Mouse (Mus musculus) retina, postnatal 7 days (tissue): ENCODE measurements around the gene Gm2a.
"Not testable (repeated sequence)": the region's sequence is repeated elsewhere in the genome, so short reads cannot be mapped to it uniquely, and the experiment has no call there.

Experiments used
- DNase-seq: peaks from one replicate; pipeline ENCODE4 v3.0.0-alpha.2; 2012; ENCODE audit warnings: low read depth, low spot score

Gm2a gene

GRCm38 (mm10) chr11:55096731-55097462, 1.0 kb upstream of the Gm2a start:
- no peak for DNase-seq

DNA sequence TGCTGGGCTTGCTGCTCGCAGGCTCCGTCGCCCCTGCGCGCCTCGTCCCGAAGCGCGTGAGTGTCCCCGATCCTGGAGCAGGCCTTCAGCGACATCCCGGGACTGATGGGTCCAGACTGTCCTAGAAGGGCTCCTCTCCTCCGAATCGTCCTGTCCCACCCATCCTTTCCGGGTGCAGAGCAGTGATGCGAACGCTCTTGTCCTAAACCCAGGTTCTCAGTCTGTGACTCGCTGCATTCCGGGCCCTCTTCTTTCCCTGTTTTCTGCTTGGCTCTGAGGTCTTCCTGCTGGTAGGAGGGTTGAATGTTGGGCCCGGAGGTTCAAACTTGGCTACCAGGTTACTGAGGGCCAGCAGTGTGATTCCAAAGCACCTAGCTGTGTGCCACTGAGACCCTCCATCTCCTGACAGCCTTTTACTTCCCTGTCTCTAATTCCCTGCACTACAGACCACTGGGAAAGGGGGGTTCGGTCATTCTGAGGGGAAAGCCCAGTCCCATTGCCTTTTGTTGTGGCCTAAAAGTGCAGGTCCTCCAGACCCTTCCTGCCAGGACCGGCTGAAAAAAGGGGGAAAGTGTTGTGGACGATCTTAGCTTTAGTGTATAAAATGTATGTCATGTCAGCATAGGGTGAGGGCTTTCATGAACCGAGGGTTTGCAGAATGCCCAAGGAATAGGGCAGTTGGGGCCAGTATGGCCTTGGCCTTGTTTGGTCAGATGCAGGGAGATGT, 437 bp downstream of the Gm2a start:
- DNase-seq, result no peak

DNA sequence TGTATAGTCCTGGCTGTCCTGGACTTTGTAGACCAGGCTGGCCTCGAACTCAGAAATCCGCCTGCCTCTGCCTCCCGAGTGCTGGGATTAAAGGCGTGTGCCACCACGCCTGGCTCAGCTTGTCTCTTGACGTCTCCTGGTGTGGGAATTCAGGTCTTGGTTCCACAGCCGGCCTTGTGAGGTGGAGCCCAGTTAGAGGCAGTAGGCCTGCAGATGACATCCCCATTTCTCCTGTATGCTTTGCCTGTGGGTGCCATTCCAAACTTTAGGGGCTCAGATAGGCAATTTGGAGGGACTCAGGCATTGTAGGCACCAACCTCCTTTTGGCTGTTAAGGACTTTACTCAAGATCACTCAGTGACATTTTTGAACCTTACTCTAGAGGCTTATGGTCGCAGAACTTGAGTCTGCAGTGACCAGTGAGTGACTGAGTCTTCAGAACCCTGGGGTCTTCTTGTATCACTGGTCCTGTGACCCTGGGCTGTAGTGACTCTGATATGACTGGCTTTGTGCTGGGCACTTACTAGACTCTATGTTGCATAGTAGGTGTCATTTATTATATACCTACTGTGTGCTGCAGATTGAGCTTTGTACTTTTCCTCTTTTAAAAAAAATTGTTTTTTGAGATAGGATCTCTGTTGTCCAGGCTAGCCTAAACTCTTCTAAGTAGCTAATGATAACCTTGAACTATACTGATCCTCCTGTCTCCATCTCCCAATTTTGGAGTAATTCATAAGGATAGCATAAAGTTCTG, 1.3 kb downstream of the Gm2a start:
- DNase-seq, result no peak

GRCm38 (mm10) chr11:55099868-55100267, 2.0 kb downstream of the Gm2a start:
- DNase-seq, result no peak

- no peak for DNase-seq
Measured at GRCm38 (mm10) chr11:55102015-55102414, 4.1 kb downstream of the Gm2a start.

DNA sequence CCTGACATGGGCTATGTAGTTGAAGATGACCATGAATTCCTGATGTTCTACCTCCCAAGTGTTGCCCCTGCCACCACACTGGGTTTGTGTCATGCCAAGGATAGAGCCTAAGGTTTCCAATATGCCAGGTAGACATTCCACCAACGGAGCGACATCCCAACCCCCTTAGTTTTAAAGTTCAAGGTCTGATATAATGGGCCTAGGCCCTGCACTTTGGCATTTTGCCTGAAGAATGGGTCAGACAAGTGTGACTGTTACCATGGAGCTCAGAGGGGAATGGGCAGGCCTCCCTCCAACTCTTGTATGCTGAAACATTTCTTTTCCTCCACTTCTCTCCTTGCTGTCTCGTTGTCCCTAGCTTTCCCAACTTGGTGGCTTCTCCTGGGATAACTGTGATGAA, 5.3 kb downstream of the Gm2a start:
- DNase-seq, result no peak

DNA sequence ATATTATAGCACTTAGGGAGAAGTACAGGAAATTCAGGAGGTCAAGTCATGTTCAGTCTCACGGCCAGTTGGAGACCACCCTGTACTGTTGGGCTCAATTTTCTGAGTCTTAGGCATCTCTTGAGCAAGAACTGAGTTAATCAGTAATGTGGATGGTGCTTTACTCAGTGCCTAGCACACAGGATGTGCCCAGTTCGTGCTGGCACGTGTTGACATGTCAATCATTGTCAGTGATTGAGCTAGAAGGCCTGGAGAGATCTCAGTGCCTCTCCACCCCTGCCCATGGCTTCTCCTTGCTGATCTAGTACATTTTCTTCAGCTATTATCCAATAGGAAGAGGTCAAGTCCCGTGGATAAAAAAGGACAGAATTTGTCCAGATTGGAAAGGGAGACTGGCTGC, 7.5 kb downstream of the Gm2a start:
- DNase-seq, result no peak

GRCm38 (mm10) chr11:55106636-55107035, 8.7 kb downstream of the Gm2a start:
- no peak for DNase-seq

DNA sequence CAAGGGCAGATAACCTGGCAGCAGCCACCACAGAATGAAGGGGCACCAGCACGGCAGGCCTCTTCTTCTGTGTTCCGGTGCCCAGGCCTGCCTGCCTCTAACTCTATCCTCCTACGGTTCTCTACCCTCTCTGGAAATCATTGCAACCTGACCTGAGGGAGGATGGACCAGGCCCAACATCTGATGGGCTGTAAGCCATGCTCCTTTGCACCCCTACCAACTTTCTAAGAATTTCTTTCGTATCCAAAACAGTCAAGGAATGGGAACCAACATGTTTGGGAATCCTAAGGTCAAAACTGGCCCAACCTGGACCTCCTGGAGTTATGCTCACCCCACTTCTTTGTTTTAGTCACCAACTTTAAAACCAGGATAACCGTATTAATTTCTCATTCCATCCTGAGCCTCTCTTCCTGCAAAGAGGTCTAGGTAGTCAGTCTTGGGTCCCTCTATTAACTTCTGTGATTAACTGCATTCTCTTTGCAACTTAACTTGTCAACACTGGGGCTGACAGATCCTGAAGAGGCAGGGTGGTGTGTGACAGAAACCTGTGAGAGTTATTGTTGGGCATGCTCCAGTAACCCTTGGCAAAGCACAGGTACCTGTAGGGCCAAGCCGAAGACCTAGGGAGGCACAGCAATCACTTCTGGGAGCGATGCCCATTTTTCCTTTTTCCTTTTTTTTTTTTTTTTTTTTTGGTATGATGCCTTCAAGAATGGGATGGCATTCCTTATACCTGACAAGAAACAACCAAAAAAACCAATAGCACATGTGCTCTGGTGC, 11.8 kb downstream of the Gm2a start:
- no peak for DNase-seq

GRCm38 (mm10) chr11:55110566-55111169, 12.8 kb downstream of the Gm2a start:
- DNase-seq, result no peak

DNA sequence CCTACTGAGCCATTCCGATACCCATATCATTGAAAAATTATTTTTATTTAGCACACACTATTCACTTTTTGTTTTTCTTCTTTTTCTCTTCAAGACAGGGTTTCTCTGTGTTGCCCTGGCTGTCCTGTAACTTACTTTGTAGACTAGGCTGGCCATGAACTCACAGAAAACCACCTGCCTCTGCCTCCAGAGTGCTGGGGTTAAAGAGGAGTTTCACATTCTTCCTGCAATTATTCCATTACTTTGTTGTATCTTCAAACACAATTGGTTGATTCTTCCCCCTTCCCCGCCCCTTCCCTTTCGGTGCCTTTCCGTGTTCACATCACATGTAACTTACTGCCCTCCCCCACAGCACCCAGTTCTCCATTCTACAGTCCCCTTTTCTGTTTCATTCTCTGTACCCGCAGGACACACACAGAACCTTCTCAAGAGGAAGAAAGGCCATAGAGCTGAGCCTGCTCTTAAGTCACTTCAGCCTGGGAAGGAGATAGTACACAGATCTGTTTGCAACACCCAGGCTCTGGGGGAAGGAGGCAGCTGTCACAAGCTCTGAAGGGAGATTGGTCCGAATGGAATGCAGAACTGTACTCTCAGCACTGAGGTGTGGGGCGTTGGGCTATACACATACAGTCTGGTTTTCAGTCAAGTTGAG, 15.4 kb downstream of the Gm2a start:
- no peak for DNase-seq

GRCm38 (mm10) chr11:55113861-55114250, 15.9 kb downstream of the Gm2a start:
- not testable (repeated sequence) for DNase-seq

GRCm38 (mm10) chr11:55114291-55114690, 16.4 kb downstream of the Gm2a start:
- no peak for DNase-seq

- no peak for DNase-seq
Measured at GRCm38 (mm10) chr11:55116004-55116403, 18.1 kb downstream of the Gm2a start.

DNA sequence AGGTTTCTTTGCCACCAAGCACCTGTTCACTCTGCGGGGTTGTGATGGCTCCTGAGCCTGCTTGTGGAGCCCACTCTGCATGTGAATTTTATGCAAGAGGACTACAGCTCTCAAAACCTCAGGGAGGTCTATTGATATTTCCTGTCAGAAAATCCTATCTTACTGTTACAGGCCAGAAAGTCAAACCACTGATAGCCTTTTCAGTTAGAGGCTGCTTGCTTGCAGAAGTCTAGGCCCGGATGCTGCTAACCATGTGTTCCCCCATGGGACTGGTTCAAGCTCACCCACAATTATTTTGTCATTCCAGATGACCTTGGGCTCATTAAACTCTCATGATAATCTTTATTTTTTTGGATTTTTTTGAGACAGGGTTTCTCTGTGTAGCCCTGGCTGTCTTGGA, 19.1 kb downstream of the Gm2a start:
- no peak for DNase-seq

DNA sequence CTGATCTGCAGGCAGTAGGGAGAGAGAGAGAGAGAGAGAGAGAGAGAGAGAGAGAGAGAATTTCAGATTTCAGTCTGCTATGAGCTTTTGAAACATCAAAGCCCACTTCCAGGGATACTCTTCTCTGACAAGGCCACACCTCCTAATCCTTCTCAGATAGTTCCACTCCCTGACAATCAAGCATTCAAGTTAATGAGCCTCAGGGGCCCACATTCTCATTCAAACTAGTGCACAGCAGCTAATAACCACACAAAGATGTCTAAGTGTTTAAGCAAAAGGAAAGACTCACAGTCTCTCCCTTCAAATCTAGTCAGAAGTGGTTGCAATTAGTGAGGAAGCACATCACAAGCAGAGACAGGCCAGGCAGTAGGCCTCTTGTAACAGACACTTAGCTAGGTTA, 22.4 kb downstream of the Gm2a start:
- DNase-seq, result no peak

- no peak for DNase-seq
Measured at GRCm38 (mm10) chr11:55120821-55121271, 22.9 kb downstream of the Gm2a start.

DNA sequence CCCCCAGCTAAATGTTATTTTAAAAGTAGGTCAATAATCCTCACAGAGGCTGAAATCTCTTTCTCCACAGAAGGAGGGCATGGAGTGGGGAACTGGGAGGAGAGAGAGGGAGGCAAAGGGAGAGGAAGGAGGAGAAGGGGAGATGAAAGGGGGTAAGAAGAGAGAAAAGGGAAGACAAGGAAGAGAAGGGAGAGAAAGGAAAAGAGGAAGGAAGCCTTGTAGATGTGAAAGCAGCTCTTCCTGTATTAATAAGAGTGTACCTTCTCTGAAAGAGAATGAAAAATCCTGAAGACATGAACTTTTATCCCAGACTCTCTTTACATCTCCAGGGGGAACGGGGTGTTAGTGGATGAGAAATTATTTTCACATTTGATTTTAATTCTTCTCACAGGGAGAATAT, 23.5 kb downstream of the Gm2a start:
- DNase-seq, result no peak

GRCm38 (mm10) chr11:55126663-55127062, 28.7 kb downstream of the Gm2a start:
- no peak for DNase-seq

DNA sequence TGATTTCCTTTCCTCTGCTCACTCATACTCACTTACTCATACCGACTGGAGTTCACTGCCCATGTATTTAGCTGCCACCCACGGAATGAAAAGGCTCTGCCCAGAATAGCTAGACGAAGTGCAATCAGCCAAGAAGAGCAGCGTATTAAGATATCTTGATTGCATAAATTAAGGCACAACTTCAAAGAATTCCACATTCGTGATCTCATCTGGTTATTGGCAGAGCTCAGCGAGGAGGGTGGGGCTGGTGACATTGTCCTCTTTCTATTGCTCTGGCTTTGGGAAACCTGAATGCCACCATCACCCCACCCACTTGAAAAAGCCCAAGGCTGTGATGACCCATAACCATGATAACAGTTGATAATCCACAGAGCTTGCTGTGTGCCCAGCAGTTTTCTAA, 30.0 kb downstream of the Gm2a start:
- no peak for DNase-seq

- DNase-seq, result no peak
Measured at GRCm38 (mm10) chr11:55128411-55128810, 30.5 kb downstream of the Gm2a start.
